Mouse (Mus musculus) myocyte (in vitro differentiated cells): ENCODE results near the gene Ranbp9. TPM values are rescaled to one million over a fixed set of nuclear protein-coding genes. Genes with fewer than 3 reads are reported as not detected.

Experiments
- H3K27me3 ChIP-seq: one replicate; pipeline ENCODE4 v1.6.1; 2011; ENCODE audit not compliant: control insufficient read depth, insufficient read depth, insufficient read length
- H3K36me3 ChIP-seq: one replicate; pipeline ENCODE4 v1.6.1; 2011; ENCODE audit not compliant: control insufficient read depth, insufficient read depth
- H3K4me2 ChIP-seq: one replicate; pipeline ENCODE4 v1.6.1; 2011; ENCODE audit warnings: low read depth, control low read depth
- H3K4me3 ChIP-seq: one replicate; pipeline ENCODE4 v1.5.1; 2011; ENCODE audit warnings: mild to moderate bottlenecking, control low read depth, moderate library complexity
- H3K79me2 ChIP-seq: one replicate; pipeline ENCODE4 v1.6.1; 2011; ENCODE audit not compliant: control insufficient read depth, insufficient read depth
- H3ac ChIP-seq: one replicate; pipeline ENCODE4 v1.6.1; 2011; ENCODE audit not compliant: control insufficient read depth, insufficient read length
- CEBPB ChIP-seq: IDR thresholded peaks from 2 replicates; pipeline ENCODE4 v1.6.1; 2011; ENCODE audit warnings: mild to moderate bottlenecking, moderate library complexity; ENCODE audit not compliant: poor library complexity, insufficient read depth, severe bottlenecking
- E2F4 ChIP-seq: IDR thresholded peaks from one replicate; pipeline ENCODE4 v1.6.1; 2011; ENCODE audit warnings: mild to moderate bottlenecking, control low read depth, moderate library complexity; ENCODE audit not compliant: insufficient read depth
- MAX ChIP-seq: IDR thresholded peaks from one replicate; pipeline ENCODE4 v1.6.1; 2011; ENCODE audit warnings: low read depth, mild to moderate bottlenecking, control low read depth
- MYOD1 ChIP-seq, 3 experiments: IDR thresholded peaks; one replicate each; pipeline ENCODE4 v1.6.1; 2011; ENCODE audit warnings: control low read depth in 2 of 3, low read depth in 2 of 3, mild to moderate bottlenecking in 2 of 3, moderate library complexity in 1 of 3; ENCODE audit not compliant: insufficient read length in 2 of 3, control insufficient read depth in 1 of 3
- MYOG ChIP-seq, 3 experiments: IDR thresholded peaks; one replicate each; pipeline ENCODE4 v1.6.1; 2011; ENCODE audit warnings: control low read depth in 2 of 3, low read depth in 2 of 3, mild to moderate bottlenecking in 2 of 3; ENCODE audit not compliant: insufficient read length in 2 of 3, control insufficient read depth in 1 of 3, insufficient read depth in 1 of 3
- POLR2A ChIP-seq: IDR thresholded peaks from one replicate; pipeline ENCODE4 v1.6.1; 2011; ENCODE audit warnings: low read depth, mild to moderate bottlenecking, control low read depth, moderate library complexity; ENCODE audit not compliant: insufficient read length
- POLR2AphosphoS2 ChIP-seq: IDR thresholded peaks from one replicate; pipeline ENCODE4 v1.6.1; 2011; ENCODE audit warnings: low read depth, control low read depth; ENCODE audit not compliant: insufficient read length
- REST ChIP-seq: IDR thresholded peaks from one replicate; pipeline ENCODE4 v1.6.1; 2011; ENCODE audit warnings: mild to moderate bottlenecking, control low read depth, moderate library complexity; ENCODE audit not compliant: insufficient read depth, insufficient read length
- SRF ChIP-seq: IDR thresholded peaks from one replicate; pipeline ENCODE4 v1.6.1; 2011; ENCODE audit warnings: low read depth; ENCODE audit not compliant: control insufficient read depth, insufficient read length
- TCF12 ChIP-seq: IDR thresholded peaks from one replicate; pipeline ENCODE4 v1.6.1; 2011; ENCODE audit warnings: mild to moderate bottlenecking, control low read depth; ENCODE audit not compliant: poor library complexity, insufficient read depth, severe bottlenecking
- TCF3 ChIP-seq: IDR thresholded peaks from one replicate; pipeline ENCODE4 v1.6.1; 2011; ENCODE audit warnings: low read depth, control low read depth; ENCODE audit not compliant: insufficient read length
- USF1 ChIP-seq: IDR thresholded peaks from one replicate; pipeline ENCODE4 v1.6.1; 2011; ENCODE audit warnings: low read depth, mild to moderate bottlenecking, control low read depth, moderate library complexity
- polyA plus RNA-seq: library from polyadenylated mRNA; unstranded; fragments of >200 nt; fragmentation: generic; extraction: Trizol; gene quantifications from one replicate; pipeline ENCODE4 v1.2.1, GENCODE M21; 2012; ENCODE audit warnings: missing spikeins

The Ranbp9 gene
- polyA plus RNA-seq, 1 experiment, result 23.1 TPM

GRCm38 (mm10) chr13:43486501-43487213 lies 5.6 kb upstream of the Ranbp9 start:
- Histone ChIP-seq H3K36me3 (no peaks in the 10 kb centered on the region), H3K4me3 (no peak overlapping the region), H3ac (no peak overlapping the region), H3K79me2 (no peaks in the 10 kb centered on the region), H3K4me2 (no peak overlapping the region), H3K27me3 (no peaks in the 10 kb centered on the region)
- TF ChIP-seq SRF (no peak), USF1 (no peak), POLR2A (no peak), POLR2AphosphoS2 (no peak), MAX (no peak), REST (no peak), MYOG (IDR thresholded peaks at IDR 0.05; ENCODE audit: control insufficient read depth in 1 of 3, insufficient read depth in 1 of 3, insufficient read length in 2 of 3, low read depth in 2 of 3) (no peak), TCF12 (no peak), TCF3 (no peak), E2F4 (no peak), CEBPB (no peak), MYOD1 (IDR thresholded peaks at IDR 0.05; ENCODE audit: control insufficient read depth in 1 of 3, insufficient read length in 2 of 3, low read depth in 2 of 3) (no peak)

DNA sequence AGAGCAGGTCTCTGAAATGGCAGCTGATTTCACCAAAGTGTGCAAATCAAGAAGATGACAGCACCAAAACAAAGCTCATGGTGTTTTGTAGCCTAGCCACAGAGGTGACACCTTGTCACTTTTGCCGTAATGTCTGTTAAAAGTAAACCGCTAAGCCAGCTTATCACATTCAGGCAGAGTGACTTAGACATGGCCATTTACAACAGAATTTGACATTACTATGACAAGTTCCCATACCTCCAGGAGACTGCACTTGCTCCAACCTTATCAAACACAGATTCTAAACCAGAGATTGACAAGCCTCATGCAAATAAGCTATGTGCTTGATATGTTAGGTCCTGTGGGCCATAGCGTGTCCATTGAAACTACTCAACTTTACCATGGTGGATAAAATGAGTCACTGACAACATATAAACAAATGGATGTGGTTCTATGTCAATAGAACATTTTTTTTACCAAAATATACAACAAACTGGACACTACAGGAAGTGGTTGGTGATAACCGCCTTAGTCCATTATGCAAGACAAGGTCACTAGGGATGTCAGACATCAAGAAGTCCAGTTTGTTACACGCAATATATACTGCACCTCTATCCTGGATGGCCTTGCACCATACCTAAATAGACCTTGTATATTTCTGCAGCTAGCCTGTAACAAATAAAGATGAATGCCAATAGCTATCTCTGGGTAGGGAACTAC lies 4.3 kb upstream of the Ranbp9 start:
- H3ac ChIP-seq, result no peak overlapping the region
- no peaks in the 10 kb centered on the region for H3K36me3 ChIP-seq
- no peak overlapping the region for H3K4me2 ChIP-seq
- no peaks in the 10 kb centered on the region for H3K27me3 ChIP-seq
- H3K79me2 ChIP-seq, result no peaks in the 10 kb centered on the region
- no peak overlapping the region for H3K4me3 ChIP-seq
- TF ChIP-seq MYOG (IDR thresholded peaks at IDR 0.05; ENCODE audit: control insufficient read depth in 1 of 3, insufficient read depth in 1 of 3, insufficient read length in 2 of 3, low read depth in 2 of 3) (no peak), MAX (no peak), MYOD1 (IDR thresholded peaks at IDR 0.05; ENCODE audit: control insufficient read depth in 1 of 3, insufficient read length in 2 of 3, low read depth in 2 of 3) (no peak), SRF (no peak), REST (no peak), TCF3 (no peak), TCF12 (no peak)

DNA sequence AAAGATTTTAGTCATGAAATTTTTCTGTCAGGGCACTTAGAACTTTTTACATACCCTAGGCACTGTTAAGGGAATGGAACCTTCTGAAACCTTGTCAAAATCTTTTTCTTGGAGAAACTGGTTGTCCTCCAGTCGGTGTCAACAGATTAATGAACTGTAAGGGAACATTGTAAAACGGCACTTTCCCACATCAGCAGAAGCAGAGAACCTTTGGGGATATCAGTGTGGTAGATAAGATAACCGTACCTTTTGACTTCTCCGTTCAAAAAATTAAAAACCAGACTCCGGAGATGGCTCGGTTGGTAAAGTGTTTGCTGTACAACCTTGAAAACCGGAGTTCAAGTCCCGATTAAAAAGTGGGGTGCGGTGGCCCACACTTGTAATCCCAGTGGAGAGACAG lies 1.7 kb upstream of the Ranbp9 start:
- Histone ChIP-seq H3K79me2 (peaks cover 26% of the 10 kb centered on the region), H3K27me3 (no peaks in the 10 kb centered on the region), H3K4me2 (no peak overlapping the region), H3K36me3 (no peaks in the 10 kb centered on the region), H3ac (no peak overlapping the region), H3K4me3 (no peak overlapping the region)
- no peak for TF ChIP-seq TCF3
- no peak for TF ChIP-seq POLR2AphosphoS2
- no peak for TF ChIP-seq POLR2A
- no peak for TF ChIP-seq TCF12
- TF ChIP-seq SRF, result no peak
- no peak for TF ChIP-seq USF1
- TF ChIP-seq MYOD1 (IDR thresholded peaks at IDR 0.05; ENCODE audit: control insufficient read depth in 1 of 3, insufficient read length in 2 of 3, low read depth in 2 of 3), result no peak
- no peak for TF ChIP-seq CEBPB
- TF ChIP-seq E2F4, result no peak
- TF ChIP-seq REST, result no peak
- TF ChIP-seq MAX, result no peak
- no peak for TF ChIP-seq MYOG (IDR thresholded peaks at IDR 0.05; ENCODE audit: control insufficient read depth in 1 of 3, insufficient read depth in 1 of 3, insufficient read length in 2 of 3, low read depth in 2 of 3)

DNA sequence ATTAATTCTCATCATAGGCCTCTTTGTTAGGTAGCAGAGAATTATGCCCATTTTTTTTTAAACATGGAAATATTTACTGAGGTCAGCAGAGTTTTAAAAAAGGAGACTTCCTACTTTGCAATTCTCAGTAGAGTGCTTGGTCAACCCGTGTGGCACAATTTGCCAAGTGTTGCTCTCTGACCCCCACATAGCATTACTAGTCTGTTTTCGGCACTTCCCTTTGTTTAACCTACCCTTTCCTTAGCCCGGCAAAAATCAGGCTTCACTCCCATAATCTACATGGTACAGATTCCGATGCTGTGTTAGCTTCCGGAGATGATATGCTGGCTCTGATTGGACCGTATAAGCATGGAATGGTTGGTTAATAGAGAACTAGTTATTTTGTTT lies 770 bp upstream of the Ranbp9 start:
- Histone ChIP-seq H3ac (peak overlapping the region; percentile 94), H3K4me3 (peak overlapping the region; percentile 77), H3K36me3 (no peaks in the 10 kb centered on the region), H3K27me3 (no peaks in the 10 kb centered on the region), H3K4me2 (peak overlapping the region; percentile 80), H3K79me2 (peaks cover 36% of the 10 kb centered on the region)
- TF ChIP-seq MYOD1 (IDR thresholded peaks at IDR 0.05; ENCODE audit: control insufficient read depth in 1 of 3, insufficient read length in 2 of 3, low read depth in 2 of 3), result no peak

DNA sequence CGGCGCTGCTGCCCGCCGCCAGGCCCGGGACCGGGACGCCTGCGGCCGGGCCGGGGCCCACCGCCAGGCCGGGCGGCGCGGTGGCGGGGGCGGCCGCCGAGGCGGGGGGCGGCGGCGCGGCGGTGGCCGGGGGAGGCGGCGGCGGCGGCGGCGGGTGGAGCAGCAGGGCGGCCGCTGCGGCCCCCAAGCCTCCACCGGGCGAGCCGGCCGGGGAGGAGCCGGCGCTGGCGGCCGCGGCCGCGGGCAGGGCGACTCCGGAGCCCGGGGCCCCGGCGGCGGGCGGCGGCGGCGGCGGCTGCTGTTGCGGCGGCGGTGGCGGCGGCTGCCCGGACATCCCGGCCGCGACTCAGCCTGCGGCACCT lies 506 bp downstream of the Ranbp9 start:
- Histone ChIP-seq H3K27me3 (no peaks in the 10 kb centered on the region), H3ac (peak overlapping the region; percentile 94), H3K4me3 (peak overlapping the region; percentile 77), H3K4me2 (no peak overlapping the region), H3K36me3 (no peaks in the 10 kb centered on the region), H3K79me2 (peaks cover 48% of the 10 kb centered on the region)
- no peak for TF ChIP-seq E2F4
- peak; percentile 2 for TF ChIP-seq POLR2A
- TF ChIP-seq MYOD1 (IDR thresholded peaks at IDR 0.05; ENCODE audit: control insufficient read depth in 1 of 3, insufficient read length in 2 of 3, low read depth in 2 of 3), result no peak
- no peak for TF ChIP-seq SRF
